Mouse (Mus musculus): ENCODE measurements around the gene Cdkal1.

Cdkal1 gene

GRCm38 (mm10) chr13:29807930-29808329 is 47.5 kb downstream of the Cdkal1 start:
- no peak for DNase-seq

DNA sequence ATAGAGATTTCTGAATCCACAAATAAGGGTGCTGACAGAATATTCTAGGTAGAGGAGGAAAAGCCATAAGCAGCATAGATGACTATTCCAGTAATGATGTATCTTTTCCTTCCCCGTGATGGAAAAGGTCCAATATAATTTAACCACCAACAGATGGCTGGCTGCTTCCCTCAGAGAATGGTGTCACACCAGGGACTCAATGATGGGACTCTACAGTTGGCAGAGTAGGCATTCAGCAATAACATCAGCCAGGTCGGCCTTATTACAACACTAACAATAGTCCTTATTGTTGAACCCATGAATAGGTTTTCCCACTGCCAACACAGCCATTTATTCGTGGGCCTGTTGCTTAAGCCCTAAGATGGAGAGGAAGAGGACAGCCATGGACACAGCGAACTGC is 48.6 kb downstream of the Cdkal1 start:
- DNase-seq: peak; percentile 69

GRCm38 (mm10) chr13:29805296-29805695 is 50.2 kb downstream of the Cdkal1 start:
- peak; percentile 40 for DNase-seq

DNA sequence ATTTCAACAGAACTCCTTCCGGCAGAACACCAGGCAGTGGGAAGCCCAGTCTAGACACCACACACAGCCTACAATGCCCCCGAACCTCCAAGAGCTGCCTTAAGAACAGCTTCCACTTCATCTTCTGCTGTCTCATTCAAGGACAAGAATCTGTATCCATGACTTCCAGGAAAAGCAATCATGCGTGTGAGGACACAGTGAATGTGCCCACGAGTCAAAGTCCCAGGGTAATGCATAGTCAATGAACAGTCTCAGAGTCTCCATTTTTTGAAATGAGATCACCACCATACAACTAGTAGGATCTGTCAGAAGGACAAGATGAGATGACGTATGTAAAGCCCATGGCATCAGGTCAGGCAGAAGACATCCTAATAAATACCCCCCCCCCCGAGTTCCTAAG is 51.4 kb downstream of the Cdkal1 start:
- DNase-seq: no peak

DNA sequence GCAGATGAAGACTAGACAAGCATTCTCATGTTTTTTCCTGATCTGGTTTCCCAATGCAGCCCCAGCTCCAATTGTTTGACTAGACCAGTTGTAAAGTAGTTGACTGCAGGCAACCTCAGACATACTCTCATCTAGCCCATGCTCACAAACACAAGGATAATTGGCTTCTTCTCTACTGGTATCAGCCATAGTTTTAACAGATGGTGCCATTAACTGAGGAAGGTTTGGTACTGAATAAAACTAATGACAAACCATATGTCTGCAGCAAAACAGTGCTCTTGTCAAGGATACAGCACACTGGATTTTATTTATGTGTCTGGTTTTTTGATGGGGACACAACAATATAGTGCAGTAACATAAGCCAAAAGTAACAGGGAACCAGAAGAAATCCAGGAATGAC is 52.8 kb downstream of the Cdkal1 start:
- DNase-seq: no peak

GRCm38 (mm10) chr13:29800078-29800477 is 55.4 kb downstream of the Cdkal1 start:
- DNase-seq: no peak

DNA sequence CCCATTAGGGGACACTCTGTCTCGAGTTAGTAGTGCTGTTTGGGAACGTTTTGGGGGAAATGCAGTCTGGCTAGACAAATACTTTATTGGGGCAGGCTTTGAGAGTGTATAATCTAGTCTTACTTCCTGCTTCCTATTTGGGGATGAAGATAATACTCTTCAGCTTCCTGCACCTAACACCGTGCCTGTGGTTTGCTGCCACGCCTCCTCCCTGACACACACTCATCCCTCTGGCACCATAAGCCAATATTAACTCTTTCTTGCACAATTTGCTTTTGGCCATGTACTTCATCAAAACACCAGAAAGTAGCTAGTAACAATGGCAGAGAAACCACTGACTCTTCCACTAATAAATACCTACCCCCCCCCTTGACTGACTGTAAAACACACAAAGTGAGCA is 63.4 kb downstream of the Cdkal1 start:
- no peak for DNase-seq

- DNase-seq: no peak
Measured at GRCm38 (mm10) chr13:29791439-29791838, 64.0 kb downstream of the Cdkal1 start.

- no peak for DNase-seq
Measured at GRCm38 (mm10) chr13:29786984-29787383, 68.5 kb downstream of the Cdkal1 start.

- no peak for DNase-seq
Measured at GRCm38 (mm10) chr13:29784894-29785293, 70.6 kb downstream of the Cdkal1 start.

DNA sequence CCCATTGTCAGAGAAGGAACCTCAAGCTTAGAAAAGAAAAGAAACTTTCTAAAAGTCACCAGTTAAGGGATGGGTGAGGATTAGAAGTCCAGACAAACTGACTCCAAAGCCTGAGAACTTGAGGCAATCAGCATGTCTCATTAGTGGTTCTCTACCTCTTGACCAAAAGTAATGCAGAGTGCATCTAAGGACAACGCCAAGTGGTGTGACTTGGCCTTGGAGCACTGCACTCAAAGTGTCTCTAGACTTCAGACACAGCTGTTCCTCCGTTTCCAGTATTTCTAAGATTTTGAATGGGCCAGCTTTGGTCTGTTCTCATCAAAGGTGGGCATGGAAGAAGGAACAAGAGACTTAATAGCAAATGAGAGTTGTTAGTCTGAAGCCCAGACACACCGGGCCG is 74.1 kb downstream of the Cdkal1 start:
- DNase-seq: no peak

- no peak for DNase-seq
Measured at GRCm38 (mm10) chr13:29780713-29781112, 74.8 kb downstream of the Cdkal1 start.

GRCm38 (mm10) chr13:29779519-29779918 is 76.0 kb downstream of the Cdkal1 start:
- DNase-seq: no peak

GRCm38 (mm10) chr13:29779116-29779515 is 76.4 kb downstream of the Cdkal1 start:
- DNase-seq: no peak

DNA sequence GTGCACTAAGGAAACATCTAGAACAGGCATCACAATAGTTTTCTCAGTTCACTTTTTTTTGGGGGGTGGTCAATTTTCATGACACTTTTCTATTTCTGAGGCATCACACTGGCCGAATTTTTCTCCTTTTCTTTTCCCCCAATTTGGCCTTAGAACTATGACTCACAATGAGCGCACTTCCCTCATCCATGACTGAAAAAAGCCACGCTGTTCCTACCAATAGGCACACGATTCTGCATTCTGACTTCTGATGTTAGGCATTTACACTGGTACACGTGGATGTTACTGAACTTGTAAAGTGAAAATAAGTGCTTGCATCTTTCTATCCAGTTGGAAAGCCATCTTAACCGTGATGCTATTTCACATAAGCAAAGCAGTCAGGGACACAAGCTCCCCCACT is 77.3 kb downstream of the Cdkal1 start:
- no peak for DNase-seq

DNA sequence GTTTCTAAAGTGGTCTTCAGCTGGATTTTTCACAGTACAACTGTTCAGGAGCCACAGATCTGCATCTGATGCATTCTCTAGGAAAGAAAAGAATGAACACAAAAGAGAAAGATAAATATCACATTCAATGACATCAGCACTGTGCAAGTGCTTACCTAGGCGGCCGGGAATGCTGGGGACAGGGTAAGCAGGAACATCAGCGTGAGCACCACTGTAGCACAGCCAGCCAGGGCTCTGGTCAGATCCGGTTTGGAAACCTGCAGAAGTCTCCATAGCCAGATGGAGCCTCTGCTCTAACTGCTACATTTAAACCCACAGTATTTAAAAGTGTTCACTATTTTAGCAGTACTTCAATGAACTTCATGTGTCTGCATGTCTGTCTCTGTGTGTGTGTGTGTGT is 78.2 kb downstream of the Cdkal1 start:
- no peak for DNase-seq

DNA sequence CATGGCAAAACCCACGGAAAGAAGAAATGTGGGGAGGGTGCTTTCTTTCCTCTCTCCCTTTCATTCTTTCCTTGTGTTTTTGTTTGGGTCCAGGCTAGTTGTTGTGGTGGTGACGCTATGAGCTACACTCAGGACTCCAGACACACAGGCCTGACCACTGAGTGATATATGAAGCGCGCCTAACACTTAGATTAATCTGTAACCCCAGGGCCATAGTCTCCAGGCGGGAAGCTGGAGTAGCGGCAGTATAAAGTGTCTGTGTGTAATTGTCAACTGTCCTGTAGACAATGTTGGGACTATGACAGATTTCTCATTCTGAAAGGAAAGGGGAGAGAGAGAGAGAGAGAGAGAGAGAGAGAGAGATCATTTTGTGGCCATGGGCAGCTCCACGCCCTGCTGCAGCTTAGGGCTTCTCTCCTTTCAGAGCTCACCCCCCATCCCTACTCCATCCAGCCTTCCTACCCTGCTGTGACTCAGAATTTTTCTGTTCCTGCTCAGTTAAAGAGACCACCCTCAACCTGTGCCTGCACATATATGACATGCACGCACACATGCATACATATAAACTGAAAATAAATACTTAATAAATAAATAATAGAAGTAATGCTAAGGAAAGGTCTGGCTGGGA is 79.8 kb downstream of the Cdkal1 start:
- no peak for DNase-seq

DNA sequence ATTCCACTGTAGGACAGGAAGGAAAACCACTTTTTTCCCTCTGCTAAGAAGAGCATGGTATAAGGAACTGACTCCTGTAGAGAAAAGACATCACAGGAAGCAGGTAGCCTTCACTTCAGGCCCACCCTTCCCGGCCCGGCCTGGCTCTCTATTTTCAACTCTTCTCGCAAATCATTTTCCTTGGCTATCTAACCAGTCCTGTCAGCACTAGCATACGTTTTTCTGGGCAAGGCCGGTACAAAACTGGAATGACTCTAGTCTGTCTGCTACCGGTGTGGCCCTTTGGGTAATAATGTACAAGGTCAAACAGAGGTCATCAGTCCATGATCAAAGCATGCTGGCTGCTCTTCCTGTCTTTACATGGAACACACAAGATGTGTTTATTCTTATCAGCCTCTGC is 81.9 kb downstream of the Cdkal1 start:
- DNase-seq: no peak

GRCm38 (mm10) chr13:29772970-29773369 is 82.5 kb downstream of the Cdkal1 start:
- DNase-seq: no peak

DNA sequence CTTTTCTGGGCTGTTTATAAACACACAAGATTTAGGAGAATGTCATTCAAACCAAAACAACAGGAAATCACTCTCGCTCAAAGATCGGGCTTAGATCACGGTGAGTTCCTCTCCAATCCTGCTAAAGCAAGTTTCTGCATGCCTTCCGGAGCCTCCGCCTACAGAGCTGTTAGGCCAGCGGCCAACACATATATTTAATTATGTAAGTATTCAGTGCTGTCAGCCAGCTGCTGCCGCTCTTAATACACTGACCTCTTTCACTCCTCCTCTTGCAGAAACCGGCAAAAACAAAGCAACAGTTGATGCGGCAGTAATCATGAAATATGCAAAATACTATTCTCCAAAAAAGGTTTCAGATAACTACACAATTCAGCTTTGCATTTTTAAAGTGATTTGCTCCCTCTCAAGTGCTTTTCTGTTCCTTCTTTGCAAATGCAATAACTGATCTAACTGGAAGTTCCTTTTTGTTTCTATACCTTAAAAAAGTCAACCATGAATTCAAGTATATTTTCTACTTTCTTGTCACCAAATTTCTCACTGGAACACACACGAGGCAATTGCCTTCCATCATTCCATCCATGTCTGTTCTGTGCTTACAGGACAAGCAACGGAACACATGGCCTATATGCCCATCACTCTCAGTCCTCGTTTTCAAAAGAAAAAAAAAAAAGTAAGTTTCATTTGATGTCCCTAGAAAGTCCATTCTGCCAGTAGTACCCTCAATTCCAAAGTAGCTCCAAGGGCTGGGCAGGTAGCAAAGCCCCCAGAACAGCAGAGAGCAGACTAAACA is 85.6 kb downstream of the Cdkal1 start:
- DNase-seq: no peak

DNA sequence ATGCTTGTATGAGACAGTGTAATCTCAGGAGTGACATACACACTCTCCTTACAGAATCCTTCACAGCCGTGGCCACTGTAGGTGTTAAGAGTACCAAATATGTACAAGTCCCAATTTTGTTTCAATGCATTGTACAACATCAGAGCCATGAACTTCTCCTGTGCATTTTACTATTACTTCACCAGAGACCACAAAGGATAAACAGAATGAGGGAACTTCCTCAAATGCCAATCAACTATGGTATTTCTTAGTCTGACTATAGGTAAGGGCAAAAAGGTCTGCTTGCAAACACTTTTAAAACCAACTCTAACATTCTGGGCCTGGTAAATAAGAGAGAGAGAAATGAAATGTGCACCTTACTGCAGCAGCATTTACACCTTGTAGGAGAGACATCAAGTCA is 87.4 kb downstream of the Cdkal1 start:
- DNase-seq: no peak

DNA sequence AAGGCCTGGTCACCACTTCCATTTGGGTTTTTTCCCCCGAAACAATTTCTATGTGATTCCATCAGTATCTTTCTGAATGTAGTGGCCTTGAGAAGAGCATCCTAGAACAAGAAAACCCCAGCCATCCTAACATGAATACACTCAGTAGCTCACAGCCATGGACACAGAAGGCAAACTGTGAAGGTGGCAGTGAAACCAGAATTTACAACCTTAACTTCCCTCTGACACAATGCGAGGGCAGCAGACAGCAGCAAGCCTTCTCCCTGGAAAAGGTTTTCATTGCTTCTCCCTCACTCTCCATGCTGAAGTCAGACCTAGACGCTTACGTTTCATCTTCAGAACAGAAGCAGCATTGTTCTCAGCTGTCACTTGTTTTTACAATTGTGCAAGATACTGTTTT is 87.9 kb downstream of the Cdkal1 start:
- DNase-seq: no peak

GRCm38 (mm10) chr13:29766377-29766776 is 89.1 kb downstream of the Cdkal1 start:
- no peak for DNase-seq

DNA sequence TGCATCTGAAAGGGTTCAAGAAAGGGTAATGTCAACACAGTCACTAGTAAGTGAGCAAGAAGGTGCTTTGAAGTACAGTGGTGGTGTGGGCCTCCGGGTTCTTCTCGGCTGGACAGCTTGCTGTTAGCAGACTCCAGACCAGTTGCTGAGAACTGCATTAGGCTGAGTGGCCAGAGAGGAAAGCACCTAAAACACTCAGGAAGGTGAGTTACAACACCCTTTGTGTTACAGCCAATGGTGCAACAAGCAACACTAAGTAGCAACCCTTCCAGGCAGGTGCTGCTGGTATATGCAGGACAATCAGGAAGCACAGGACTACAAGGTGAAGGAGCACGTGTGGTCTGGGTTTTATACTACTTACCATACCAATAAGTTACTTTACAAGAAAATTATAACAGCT is 90.2 kb downstream of the Cdkal1 start:
- no peak for DNase-seq

Data from cerebellum, adult 9-11 months (tissue).